ENCODE assay signal across 1 mouse cellular context in genomic region chr1:86669552-86670273, GRCm38 (mm10).
A peak's percentile ranks its signal among the peaks of the same experiment; 100 is the strongest.
TF ChIP-seq lines count a peak whose summit lies in the region.

No protein-coding gene starts in this region.

TF ChIP-seq in CH12.LX, 34 proteins besides CTCF, POLR2A, EP300 and RAD21 (continued from another document):
- TF ChIP-seq USF1 (IDR thresholded peaks at IDR 0.05; ENCODE audit: low read depth, low read length) (no peak), UBTF (IDR thresholded peaks at IDR 0.05; ENCODE audit: low read depth, low read length) (no peak), ZC3H11A (IDR thresholded peaks at IDR 0.05; ENCODE audit: low read depth, low read length) (peak; percentile 20), TCF12 (IDR thresholded peaks at IDR 0.05; ENCODE audit: low read depth, low read length) (0 out of 2 replicates have a peak, but pooled peaks have one; percentile 16), SMC3 (IDR thresholded peaks at IDR 0.05; ENCODE audit: low read depth, low read length) (peak; percentile 83)
